Mouse (Mus musculus) lung, adult 2 months (tissue): ENCODE data around the gene 1110032A03Rik.

Source experiments
- CTCF ChIP-seq: fragments of 200-500 bp; IDR thresholded peaks from 2 replicates; pipeline ENCODE4 v1.5.1; 2011; ENCODE audit warnings: mild to moderate bottlenecking, low read length, control low read depth; ENCODE audit not compliant: insufficient read depth
- POLR2A ChIP-seq: fragments of 200-500 bp; IDR thresholded peaks from 2 replicates; pipeline ENCODE4 v1.6.1; 2011; ENCODE audit warnings: low read depth, mild to moderate bottlenecking, control low read depth, low read length, borderline replicate concordance; ENCODE audit errors: extremely low read depth

DNA sequence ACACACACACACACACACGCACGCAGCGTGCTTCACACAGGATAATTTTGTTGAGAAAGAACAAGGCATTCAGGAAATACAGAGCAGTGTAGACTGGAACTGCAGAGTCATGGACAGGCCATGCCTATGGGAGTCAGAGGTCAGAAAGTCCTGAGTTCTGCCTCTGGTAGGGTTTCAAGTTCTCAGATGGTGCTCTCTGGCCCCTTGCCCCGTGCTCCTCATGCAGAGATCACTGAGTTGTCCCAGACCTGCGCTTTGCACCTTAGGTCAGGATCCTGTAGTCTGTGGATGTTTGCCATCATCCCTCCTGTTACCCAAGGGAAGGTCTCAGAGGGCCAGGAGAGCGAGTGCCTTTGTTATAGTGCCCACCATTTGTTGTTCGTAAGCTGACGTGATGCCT lies 21.5 kb upstream of the 1110032A03Rik start:
- TF ChIP-seq POLR2A (no peak), CTCF (no peak)
